Mouse (Mus musculus): ENCODE results near the gene Itgb1. TPM values are rescaled to one million over a fixed set of nuclear protein-coding genes. Genes with fewer than 3 reads are reported as not detected.

The Itgb1 gene
- polyA plus RNA-seq, 1 experiment from 2014 or later: 243 TPM

DNA sequence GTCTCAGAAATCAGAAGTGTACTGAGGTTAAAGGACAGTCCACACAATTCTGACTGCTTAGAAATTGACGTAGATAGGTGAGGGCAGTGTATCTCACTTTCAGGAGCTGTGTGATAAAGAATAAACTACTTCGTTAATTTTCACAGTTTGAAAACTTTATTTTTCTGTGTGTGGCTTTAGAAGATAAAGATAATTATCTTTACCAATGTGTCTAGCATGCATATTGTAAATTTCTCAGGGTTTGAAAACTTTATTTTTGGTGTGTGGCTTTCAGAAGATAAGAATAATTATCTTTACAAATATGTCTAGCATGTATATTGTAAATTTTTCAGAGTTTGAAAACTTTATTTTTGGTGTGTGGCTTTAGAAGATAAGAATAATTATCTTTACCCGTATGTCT is 3.2 kb downstream of the Itgb1 start:
- no peak overlapping the region for H3K4me3 ChIP-seq
- H3K9ac ChIP-seq: no peak overlapping the region
- no peak overlapping the region for H3K4me2 ChIP-seq (replicated peaks)
- H3K4me1 ChIP-seq: peaks cover 27% of the 10 kb centered on the region
- no peak for ATAC-seq (ENCODE audit: low FRiP score, low read depth)
- no peak overlapping the region for H3K27ac ChIP-seq
- H3K27me3 ChIP-seq: no peaks in the 10 kb centered on the region
- WGBS: 89% methylated on average over 3 of the region's 3 CpGs
- H3K36me3 ChIP-seq: no peaks in the 10 kb centered on the region
- H3K9me3 ChIP-seq: no peaks in the 10 kb centered on the region

DNA sequence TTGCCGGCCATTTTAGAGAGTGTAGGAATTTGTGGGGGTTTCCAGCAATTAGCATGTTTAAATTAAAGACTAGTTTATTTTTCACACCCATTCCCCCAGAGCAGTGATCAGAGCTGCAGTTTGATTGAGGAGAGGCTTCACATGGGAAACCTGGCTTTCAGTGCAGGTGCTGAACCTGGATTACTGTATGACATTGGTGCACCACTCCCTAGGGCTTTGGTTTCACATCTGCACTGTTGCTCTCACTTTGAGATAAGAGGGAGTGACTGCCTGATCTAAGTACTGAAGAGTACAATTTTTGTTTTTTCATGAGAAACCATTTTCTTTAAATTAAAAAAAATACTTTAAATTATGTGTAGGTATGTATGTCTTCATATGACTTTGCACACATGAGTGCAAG is 4.6 kb downstream of the Itgb1 start:
- Histone ChIP-seq H3K4me3 (no peak overlapping the region), H3K4me2 (replicated peaks) (no peak overlapping the region), H3K9ac (no peak overlapping the region), H3K27ac (no peak overlapping the region), H3K9me3 (no peaks in the 10 kb centered on the region), H3K36me3 (no peaks in the 10 kb centered on the region), H3K27me3 (no peaks in the 10 kb centered on the region), H3K4me1 (peaks cover 24% of the 10 kb centered on the region)
- 63% methylated on average over 1 of the region's 1 CpGs for WGBS
- ATAC-seq (ENCODE audit: low FRiP score, low read depth): no peak

DNA sequence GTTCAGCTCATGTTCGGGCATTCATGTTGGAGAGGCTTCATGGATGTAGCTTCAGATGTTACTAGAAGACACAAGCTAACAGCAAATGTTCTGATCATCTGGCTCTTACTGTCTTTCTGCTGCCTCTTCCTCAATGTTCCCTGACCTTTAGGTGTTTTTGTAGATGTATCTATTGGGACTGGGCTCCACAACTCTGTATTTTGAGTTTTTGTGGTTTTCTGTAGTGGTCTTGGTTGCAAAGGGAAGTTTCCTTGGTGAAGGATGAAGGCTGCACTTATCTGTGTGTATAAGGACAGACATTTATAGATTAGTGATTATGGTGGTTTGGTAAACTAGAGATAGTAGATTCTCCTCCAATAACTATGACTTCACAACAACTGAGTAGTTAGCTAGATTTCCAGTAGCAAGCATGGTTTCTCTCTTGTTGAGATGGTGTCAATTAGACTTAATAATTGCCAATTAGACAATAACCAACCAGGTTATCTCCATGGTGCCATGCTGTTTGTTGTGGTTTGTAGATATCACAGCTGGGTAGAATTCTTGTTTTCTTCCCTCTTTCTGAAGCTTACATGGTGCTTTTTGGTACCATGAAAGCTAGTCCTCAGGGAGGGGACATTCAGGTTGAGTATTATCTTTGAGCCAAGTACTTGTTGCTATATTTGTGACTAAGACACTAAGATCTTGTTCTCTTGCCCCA is 11.4 kb downstream of the Itgb1 start:
- Histone ChIP-seq H3K27ac (no peak overlapping the region), H3K9me3 (no peaks in the 10 kb centered on the region), H3K4me3 (no peak overlapping the region), H3K9ac (no peak overlapping the region), H3K4me1 (0 out of 2 replicates have a peak, but pooled peaks cover 4% of the 10 kb centered on the region), H3K36me3 (no peaks in the 10 kb centered on the region), H3K27me3 (no peaks in the 10 kb centered on the region), H3K4me2 (replicated peaks) (no peak overlapping the region)
- ATAC-seq (ENCODE audit: low FRiP score, low read depth): no peak
- WGBS: 94% methylated on average over 1 of the region's 1 CpGs

DNA sequence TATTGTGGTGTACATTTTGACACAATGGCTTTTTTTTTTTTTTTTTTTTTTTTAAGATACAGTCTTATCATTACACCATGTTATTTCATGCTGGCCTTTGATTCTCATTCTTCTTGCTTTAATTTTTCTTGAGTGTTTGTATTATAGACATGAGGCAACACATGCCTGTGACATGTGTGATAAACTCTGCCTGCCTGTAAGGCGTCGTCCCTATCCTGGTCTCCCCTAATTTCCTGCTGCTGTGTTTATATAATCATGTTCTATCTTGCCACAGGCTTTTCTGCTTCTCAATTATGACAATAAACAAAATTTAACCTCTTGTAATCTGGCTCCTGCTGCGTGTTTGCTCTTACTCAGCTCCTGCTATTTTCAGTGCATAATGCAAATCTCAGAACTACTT is 12.5 kb downstream of the Itgb1 start:
- Histone ChIP-seq H3K27ac (no peak overlapping the region), H3K4me2 (replicated peaks) (no peak overlapping the region), H3K9ac (no peak overlapping the region), H3K27me3 (no peaks in the 10 kb centered on the region), H3K36me3 (no peaks in the 10 kb centered on the region), H3K9me3 (no peaks in the 10 kb centered on the region), H3K4me3 (no peak overlapping the region), H3K4me1 (0 out of 2 replicates have a peak, but pooled peaks cover 3% of the 10 kb centered on the region)
- ATAC-seq (ENCODE audit: low FRiP score, low read depth): no peak
- 86% methylated on average over 3 of the region's 3 CpGs for WGBS

DNA sequence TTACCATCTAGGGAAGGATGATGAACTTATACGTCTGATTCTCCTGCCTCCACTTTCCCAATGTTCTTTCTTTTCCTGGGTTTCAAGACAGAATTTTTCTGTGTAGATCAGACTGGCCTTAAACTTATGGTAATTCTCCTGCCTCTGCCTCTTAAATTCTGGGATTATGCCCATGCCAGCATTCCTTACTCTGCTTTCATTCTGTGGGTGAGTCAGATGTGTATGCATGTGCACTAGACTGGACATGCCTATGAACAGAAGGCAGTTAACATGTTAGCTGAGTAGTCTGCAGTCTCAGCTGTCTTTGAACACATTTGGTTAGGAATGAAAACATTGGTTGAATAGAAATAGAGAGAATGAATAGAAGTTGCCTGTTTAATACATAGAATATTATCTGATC is 18.9 kb downstream of the Itgb1 start:
- H3K4me2 ChIP-seq (replicated peaks): no peak overlapping the region
- no peaks in the 10 kb centered on the region for H3K4me1 ChIP-seq
- H3K27ac ChIP-seq: no peak overlapping the region
- 83% methylated on average over 1 of the region's 1 CpGs for WGBS
- H3K36me3 ChIP-seq: peaks cover 20% of the 10 kb centered on the region
- no peak overlapping the region for H3K4me3 ChIP-seq
- H3K27me3 ChIP-seq: no peaks in the 10 kb centered on the region
- H3K9ac ChIP-seq: no peak overlapping the region
- ATAC-seq (ENCODE audit: low FRiP score, low read depth): no peak
- no peaks in the 10 kb centered on the region for H3K9me3 ChIP-seq

DNA sequence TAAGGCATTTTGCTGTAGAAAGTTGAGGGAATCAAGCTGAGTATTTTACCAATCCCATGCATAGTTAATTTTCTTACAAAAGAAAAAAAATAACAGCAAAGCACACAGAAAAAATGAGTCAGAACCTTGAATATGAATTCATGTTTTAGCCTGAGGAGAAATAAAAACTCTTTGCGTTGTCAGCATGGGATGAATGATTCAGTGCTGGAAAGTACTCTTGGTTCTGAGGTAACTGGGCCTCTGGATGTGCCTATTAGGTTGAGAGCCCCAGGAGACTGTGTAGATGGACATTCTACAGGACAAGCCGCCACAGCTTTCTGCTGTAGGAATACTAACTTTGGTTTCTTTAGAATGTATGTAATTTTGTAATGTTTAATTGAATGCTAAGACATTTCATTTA is 19.4 kb downstream of the Itgb1 start:
- Histone ChIP-seq H3K27me3 (no peaks in the 10 kb centered on the region), H3K4me3 (no peak overlapping the region), H3K9me3 (no peaks in the 10 kb centered on the region), H3K27ac (no peak overlapping the region), H3K36me3 (peaks cover 20% of the 10 kb centered on the region), H3K4me1 (no peaks in the 10 kb centered on the region), H3K4me2 (replicated peaks) (no peak overlapping the region), H3K9ac (no peak overlapping the region)
- ATAC-seq (ENCODE audit: low FRiP score, low read depth): no peak
- WGBS: 83% methylated on average over 2 of the region's 2 CpGs

DNA sequence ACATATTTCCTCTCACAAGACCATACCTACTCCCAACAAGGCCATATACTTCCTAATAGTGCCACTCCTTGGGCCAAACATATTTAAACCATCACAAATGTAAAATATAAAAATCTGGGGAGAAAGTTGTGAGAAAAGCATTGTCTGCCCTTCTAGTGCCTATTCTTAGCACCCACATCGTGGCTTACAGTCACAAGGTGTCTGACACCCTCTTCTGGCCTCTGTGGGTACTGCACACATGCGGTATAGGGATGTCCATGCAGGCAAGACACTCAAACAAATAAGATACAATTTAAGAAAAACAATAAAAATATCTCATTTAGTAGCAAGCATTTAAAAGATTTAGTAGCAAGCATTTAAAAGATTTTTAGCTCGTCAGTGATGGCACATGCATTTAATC is 23.8 kb downstream of the Itgb1 start:
- peaks cover 57% of the 10 kb centered on the region for H3K36me3 ChIP-seq

DNA sequence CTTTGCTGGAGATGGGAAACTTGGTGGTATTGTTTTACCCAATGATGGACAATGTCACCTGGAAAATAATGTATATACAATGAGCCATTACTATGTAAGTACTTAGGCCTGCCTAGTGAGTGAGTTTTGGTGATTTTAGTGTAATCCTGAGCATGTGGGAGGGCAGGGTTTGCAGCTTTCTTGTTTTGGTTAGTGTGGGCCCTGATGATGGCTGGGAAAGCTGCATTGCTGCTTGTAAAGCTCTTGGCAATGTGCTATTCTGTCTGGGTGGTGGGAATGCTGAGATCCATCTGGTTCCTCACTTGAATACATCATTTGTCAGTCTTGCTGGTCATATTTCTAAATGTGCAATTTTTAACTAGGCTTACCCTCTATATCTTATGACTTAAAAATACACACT is 30.7 kb downstream of the Itgb1 start:
- H3K4me3 ChIP-seq: no peak overlapping the region
- H3K9ac ChIP-seq: no peak overlapping the region
- H3K9me3 ChIP-seq: no peaks in the 10 kb centered on the region
- H3K36me3 ChIP-seq: peaks cover 75% of the 10 kb centered on the region
- no peak overlapping the region for H3K27ac ChIP-seq
- no peak for ATAC-seq (ENCODE audit: low FRiP score, low read depth)
- H3K4me1 ChIP-seq: no peaks in the 10 kb centered on the region
- H3K4me2 ChIP-seq (replicated peaks): no peak overlapping the region
- H3K27me3 ChIP-seq: no peaks in the 10 kb centered on the region

More for the DNA sequence above, 23.8 kb downstream of the Itgb1 start:
- H3K27ac ChIP-seq: no peak overlapping the region
- H3K4me1 ChIP-seq: no peaks in the 10 kb centered on the region
- 59% methylated on average over 3 of the region's 3 CpGs for WGBS
- no peaks in the 10 kb centered on the region for H3K9me3 ChIP-seq
- no peak overlapping the region for H3K4me2 ChIP-seq (replicated peaks)
- H3K9ac ChIP-seq: no peak overlapping the region
- no peak for ATAC-seq (ENCODE audit: low FRiP score, low read depth)
- H3K27me3 ChIP-seq: no peaks in the 10 kb centered on the region
- no peak overlapping the region for H3K4me3 ChIP-seq

DNA sequence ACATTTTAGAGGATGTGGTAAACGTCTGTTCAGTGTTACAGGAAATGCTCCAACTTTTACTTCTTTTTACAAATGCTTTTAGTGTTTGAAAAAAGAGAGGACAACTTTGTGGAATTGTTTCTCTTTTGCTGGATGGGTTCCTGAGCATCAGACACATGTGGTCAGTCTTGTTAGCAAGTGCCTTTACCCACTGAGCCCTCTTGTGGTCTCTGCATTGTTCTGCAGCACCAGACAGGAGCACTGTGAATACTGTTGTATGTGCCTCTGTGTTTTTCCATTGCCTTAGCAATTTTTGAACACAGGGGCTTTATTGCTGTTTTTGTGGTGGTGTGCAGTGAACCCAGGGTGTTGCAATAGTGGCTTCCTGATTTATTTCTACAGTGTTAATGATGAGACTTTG is 39.4 kb downstream of the Itgb1 start:
- WGBS: 79% methylated on average over 1 of the region's 1 CpGs
- Histone ChIP-seq H3K27ac (no peak overlapping the region), H3K36me3 (peaks cover 64% of the 10 kb centered on the region), H3K4me2 (replicated peaks) (no peak overlapping the region), H3K9ac (no peak overlapping the region), H3K9me3 (no peaks in the 10 kb centered on the region), H3K4me3 (no peak overlapping the region), H3K4me1 (no peaks in the 10 kb centered on the region), H3K27me3 (no peaks in the 10 kb centered on the region)
- no peak for ATAC-seq (ENCODE audit: low FRiP score, low read depth)

DNA sequence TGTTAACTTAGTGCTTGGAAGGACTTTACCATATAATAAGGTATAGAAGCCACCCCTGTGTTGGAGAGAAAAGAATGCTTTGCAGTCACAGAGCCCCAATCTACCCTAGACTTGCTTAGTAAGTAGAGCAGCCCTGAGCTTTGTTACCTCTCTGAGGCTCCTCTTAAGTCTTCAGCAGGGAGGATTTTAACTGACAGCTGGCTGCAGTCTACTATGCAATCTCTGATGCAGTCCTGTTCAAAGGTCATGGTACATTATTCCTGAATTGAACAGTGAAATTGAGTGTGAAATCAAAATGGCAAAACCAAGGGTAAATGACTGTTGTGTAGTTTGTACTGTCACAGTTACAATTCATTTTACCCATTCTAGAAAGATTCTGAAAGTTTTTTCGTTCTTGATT is 41.8 kb downstream of the Itgb1 start:
- Histone ChIP-seq H3K4me1 (no peaks in the 10 kb centered on the region), H3K9me3 (no peaks in the 10 kb centered on the region), H3K27me3 (no peaks in the 10 kb centered on the region), H3K4me3 (no peak overlapping the region), H3K4me2 (replicated peaks) (no peak overlapping the region), H3K27ac (no peak overlapping the region), H3K36me3 (peaks cover 73% of the 10 kb centered on the region), H3K9ac (no peak overlapping the region)
- 86% methylated on average over 1 of the region's 1 CpGs for WGBS
- ATAC-seq (ENCODE audit: low FRiP score, low read depth): no peak

DNA sequence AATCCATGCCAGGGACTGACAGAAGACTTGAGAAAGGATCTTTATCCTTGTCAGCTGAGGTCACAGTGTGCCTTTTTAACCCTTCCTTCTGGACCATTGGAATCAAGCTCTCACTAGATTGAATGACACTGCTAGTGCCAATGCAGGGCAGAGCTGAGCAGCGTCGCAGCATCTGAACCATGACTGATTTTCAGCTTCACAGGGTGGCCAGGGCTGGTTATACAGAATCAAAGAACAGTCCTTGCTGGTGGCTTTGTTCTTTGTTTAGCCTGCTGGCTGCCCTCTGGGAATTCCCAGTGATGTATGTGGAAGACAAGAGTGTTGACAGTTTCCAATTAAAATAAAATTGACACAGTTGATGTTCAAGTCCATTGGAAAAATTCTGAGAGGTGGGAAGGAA is 46.8 kb downstream of the Itgb1 start:
- Histone ChIP-seq H3K27ac (no peak overlapping the region), H3K4me2 (replicated peaks) (no peak overlapping the region), H3K27me3 (no peaks in the 10 kb centered on the region), H3K9ac (no peak overlapping the region), H3K4me1 (no peaks in the 10 kb centered on the region), H3K36me3 (peaks cover 67% of the 10 kb centered on the region), H3K9me3 (no peaks in the 10 kb centered on the region), H3K4me3 (no peak overlapping the region)
- no peak for ATAC-seq (ENCODE audit: low FRiP score, low read depth)
- 82% methylated on average over 2 of the region's 2 CpGs for WGBS

DNA sequence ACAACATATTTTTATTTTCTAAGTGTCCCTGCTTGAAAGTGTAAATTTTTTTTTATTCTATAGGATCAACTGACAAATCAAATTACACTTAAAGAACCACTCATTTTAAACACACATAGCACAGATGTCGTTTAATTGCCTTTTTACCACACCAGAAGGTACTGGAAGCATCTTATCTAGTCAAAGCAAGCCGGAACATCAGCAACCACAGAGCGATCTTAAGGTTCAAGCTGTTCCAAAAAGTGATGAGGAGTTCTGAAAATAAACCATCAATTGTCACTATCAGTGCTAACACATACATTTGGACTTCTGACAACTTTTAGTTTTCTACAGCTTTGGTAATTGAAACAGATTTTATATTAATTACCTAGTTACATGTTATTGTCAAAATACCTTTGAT is 48.7 kb downstream of the Itgb1 start:
- no peak overlapping the region for H3K9ac ChIP-seq
- H3K4me2 ChIP-seq (replicated peaks): no peak overlapping the region
- no peak overlapping the region for H3K4me3 ChIP-seq
- no peaks in the 10 kb centered on the region for H3K9me3 ChIP-seq
- peaks cover 69% of the 10 kb centered on the region for H3K36me3 ChIP-seq
- H3K4me1 ChIP-seq: no peaks in the 10 kb centered on the region
- no peak for ATAC-seq (ENCODE audit: low FRiP score, low read depth)
- 96% methylated on average over 3 of the region's 3 CpGs for WGBS
- no peak overlapping the region for H3K27ac ChIP-seq
- H3K27me3 ChIP-seq: no peaks in the 10 kb centered on the region

DNA sequence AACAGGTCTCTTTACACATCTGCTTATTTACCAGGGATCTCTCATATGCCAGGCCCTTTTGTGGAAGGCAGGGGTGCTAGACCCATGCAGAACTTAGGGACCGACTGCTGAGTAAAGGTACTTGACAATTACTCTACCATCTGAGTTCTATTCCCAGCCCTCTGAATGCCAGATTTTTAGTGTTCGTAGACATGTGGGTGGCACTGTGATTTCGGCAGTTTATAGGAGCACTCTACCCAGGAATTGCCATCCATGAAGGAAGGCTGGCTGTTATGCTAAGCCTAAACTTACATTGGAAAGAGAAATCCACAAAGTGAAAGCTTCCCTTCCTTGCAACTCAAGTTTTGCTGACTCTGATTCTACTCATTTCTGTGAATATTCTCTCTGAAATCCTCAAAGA is 50.2 kb downstream of the Itgb1 start:
- H3K4me2 ChIP-seq (replicated peaks): no peak overlapping the region
- 94% methylated on average over 3 of the region's 3 CpGs for WGBS
- ATAC-seq (ENCODE audit: low FRiP score, low read depth): no peak
- no peaks in the 10 kb centered on the region for H3K4me1 ChIP-seq
- no peak overlapping the region for H3K9ac ChIP-seq
- H3K27ac ChIP-seq: no peak overlapping the region
- H3K27me3 ChIP-seq: no peaks in the 10 kb centered on the region
- H3K4me3 ChIP-seq: no peak overlapping the region
- no peaks in the 10 kb centered on the region for H3K9me3 ChIP-seq
- peaks cover 64% of the 10 kb centered on the region for H3K36me3 ChIP-seq
